Mouse (Mus musculus) spleen, postnatal 4 days (tissue): ENCODE results near the gene Fryl.
A peak's percentile ranks its signal among the peaks of the same experiment; 100 is the strongest.

ENCODE experiments used
- DNase-seq, 2 experiments: peaks; one replicate each; pipeline ENCODE4 v3.0.0; 2022; ENCODE audit warnings: low spot score in 2 of 2

The Fryl gene

DNA sequence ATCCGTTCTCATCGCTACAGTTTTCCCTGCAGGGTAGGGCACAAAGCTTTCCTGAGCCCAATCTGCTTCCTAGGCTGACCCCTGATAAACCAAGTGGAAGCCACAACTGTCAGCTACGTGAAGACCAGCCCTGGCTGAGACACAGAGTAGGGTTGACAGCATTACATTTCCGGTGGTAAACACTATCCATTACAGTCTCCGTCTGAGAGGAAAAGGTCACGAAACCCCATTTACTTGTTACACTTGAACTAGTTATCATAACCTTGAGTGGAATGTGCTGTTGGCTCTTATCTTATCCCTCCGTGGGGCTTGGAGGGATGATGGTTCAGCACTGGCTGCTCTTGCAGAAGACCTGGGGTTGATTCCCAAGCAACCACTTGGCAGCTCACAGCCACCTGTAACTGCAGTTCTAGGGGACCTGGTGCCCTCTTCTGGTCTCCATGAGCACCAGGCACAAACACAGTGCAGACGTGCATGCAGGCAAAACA is 62.3 kb downstream of the Fryl start:
- DNase-seq = peak in 1 of 2 experiments; percentile 52

DNA sequence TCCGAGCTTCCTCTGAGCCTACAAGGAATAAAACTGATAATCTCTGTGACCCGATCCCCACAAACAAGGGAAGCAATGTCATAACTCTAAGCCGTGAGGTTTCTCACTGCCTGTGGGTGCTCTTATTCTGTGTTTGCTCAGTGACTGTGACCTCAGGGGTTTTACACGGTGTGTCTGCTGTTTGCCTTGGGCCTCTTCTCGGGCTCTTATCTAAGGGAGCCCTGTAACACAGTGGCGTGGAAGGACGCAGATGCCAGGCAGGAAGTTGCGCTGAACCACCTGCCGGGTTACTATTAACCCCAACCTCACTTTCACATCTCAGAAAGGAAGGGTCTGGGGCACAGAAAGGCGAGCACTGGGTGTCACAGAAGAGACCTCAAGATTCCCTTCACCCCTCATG is 62.8 kb downstream of the Fryl start:
- DNase-seq = peak; percentile 66 to 80

DNA sequence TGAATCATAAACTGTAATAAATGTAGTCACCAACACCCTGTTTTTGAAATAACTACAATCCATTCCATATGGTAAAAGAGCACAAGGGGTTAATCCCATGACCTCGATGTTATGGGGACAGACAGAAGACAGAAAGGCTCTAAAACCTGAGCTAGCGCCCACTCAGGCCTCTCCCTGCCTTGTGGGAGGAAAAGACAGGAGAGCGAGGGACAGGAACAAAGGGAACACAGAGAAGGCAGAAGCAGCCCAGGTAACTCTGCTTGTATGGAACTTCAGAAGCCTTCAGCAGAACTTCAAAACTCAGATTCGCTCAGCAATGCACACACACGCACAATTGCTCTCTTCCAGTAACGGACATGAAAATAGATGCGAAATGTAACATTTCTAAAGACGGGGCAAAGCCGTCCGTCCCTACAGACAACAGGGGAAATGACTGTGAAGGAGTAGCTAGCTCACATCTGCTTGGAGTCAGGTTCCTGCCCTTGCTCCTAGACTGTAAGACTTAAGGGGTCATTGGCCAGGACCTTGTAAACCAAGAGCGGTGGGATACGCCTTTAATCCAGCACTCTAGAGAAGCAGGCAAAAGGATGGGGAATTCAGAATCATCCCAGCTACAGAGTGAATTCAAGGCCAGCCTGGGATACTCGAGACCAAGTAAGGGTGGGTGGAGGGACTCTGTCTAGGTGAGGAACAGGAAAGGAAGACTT is 63.4 kb downstream of the Fryl start:
- no peak for DNase-seq

DNA sequence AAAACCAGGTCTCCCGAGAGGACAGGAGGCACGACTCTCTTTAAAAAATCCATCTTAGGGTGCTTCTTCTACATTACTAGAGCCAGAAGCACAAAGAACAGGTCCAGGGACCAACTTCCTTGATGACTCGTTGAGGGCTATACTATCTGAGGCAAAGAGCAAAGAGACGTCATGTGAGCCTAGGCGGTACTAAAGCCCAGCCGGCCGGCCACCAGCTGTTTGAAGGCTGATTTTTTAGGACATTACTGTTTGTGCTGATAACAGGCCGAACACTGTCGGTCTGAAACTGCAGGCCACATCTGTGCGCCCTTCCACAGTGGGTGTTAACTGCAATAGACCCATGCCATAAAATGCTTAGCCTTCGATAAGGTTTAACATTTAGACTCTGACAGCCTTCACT is 64.7 kb downstream of the Fryl start:
- DNase-seq = peak; percentile 79 to 83

DNA sequence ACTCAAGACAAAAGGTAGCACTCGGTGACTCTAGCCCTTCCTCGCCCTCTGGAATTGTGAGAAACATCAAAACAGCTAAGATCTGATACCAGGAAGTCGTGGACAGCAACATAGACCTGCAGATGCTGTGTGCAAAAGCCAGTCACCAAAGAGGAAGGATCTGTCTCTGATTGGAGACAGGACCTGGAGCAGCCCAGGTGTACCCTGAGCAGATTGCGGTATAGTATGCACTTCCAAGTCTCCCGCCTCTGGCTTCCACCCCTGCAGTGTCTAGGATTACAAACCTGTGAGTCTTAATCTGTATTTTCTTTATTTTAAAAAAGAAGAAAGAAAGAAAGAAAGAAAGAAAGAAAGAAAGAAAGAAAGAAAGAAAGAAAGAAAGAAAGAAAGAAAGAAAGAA is 66.3 kb downstream of the Fryl start:
- DNase-seq = no peak

DNA sequence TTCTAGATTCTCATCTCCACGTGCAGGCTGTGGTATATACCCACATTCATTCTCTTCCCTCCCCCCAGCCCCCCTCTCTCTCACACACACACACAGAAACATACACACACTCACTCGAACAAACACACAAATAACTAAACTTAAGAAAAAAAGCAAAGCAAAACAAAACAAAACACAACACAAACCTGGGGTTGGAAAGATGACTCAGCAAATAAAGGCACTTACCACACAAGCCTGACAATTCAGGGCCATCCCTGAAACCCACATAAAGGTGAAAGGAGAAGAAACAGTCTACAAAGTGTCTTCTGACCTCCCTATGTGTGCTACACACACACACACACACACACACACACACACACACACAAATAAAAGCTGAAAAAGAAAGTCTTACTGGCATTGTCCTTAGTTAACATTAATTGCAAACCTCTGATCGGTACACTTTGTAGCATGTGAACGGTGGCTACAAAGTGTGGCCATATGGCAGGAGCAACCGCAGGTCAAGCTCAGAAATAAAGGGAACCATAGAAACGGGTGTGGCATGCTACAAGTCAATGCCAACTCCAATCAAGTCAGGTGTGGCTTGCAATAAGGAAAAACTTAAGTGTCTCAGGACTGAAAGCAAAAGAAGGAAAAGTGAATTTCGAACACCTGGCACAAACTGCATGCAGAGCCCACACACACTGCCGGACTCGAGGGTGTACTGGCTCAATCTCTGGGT is 66.8 kb downstream of the Fryl start:
- DNase-seq = no peak

DNA sequence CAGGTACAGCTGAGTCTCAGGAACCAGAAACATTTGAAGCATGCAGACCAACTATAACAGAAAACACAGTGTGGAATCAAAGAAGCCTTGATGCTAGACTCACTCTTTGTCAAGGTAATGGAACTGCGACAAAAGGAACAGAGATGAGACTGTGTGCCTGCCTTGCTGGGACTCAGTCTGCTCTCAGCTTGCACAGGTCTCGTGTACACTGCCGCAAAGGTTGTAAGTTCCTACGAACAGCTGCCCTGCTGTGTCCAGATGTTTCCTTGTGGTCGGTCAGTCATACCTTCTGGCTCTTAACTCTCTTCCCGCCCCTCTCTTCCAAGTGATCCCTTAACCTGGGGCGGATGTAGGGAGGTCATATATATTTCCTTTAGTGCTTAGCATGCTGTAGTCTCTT is 67.8 kb downstream of the Fryl start:
- DNase-seq = no peak

DNA sequence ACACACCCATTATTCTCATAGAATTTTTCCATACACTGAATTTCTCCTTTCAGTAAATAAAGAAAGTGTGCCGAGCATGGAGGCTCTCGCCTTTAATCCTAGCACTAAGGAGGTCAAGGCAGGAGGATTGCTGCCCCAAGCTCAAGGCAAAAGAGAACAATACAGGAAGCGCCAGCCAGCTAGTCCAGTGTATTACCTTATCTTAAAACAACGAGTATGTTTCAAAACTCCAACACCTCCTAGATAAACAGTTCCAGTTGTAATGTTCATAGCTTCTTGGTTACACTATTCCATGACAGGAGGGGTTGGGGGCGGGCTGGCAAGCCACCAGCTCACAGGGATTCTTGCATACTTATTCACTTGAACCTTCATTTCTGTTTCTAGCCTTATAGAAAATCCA is 68.3 kb downstream of the Fryl start:
- no peak for DNase-seq

DNA sequence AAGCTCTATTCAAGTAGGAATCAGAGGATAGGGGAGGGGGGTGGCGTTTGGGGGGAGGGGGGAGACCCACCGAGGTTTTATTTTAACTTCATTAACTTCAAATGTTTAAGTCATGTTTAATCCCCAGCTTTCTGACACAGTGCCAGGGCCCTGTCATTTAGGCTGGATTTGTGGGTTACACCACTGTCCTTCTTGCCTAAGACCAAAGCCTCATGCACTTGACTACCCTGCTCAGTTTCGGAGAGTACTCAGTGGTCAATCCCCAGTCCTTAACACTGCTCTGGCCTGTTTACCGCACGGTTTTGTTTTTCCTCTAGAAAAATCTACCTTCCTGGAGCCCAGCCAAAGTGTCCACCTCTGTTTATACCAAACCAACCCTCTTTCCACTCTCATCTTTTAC is 69.5 kb downstream of the Fryl start:
- no peak for DNase-seq

DNA sequence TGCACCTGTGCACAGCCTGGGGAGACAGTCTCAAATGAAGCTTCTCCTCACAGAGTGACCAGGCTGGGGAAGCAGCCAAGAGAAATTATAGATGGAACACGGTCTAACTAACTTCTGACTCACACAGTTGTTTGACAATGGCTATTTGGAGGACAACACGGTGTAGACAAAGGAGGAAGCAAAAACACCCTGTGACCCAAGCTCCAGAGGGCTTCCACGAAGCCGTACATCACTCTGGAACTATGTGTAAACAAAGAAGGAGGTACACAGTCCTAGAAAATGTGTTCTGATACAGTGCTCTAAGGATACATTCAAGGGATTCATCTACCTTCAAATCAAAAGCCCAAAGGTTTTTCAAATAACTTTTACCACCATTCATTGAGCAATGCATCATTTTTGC is 71.0 kb downstream of the Fryl start:
- DNase-seq = no peak

DNA sequence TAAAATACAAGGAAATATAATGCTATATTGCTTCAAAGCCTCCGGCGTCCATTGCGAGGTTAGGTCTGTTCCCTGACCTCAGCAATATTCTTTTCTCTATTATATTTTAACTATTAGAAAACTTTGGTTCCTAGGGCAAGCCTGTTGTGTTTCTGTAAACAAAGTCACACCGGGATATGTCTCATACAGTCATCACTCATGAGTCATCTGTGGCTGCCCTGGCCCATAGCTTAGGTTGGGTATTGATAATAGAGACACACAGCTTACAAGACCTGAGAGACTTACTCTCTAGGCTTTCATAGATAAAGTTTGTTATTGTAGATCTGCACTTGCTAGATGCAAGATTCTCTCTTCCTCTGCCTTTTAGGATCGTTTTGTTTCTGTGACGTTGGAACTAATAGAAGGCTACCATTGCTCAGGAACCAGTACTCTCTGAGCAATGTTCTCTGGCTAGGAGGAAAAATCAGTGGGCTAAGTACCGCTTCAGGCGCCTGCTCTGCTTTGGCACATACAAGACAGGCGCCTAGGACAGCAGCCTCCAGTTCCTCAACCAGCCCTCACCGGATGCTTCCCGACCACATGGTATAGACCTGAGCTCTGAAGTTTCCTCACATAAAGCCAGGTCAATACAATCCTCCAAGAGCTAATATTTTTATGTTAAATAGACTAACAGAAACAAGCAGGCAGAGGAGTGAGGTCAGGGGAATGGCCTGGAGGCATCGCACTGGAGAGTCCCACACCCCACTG is 73.5 kb downstream of the Fryl start:
- DNase-seq = no peak

DNA sequence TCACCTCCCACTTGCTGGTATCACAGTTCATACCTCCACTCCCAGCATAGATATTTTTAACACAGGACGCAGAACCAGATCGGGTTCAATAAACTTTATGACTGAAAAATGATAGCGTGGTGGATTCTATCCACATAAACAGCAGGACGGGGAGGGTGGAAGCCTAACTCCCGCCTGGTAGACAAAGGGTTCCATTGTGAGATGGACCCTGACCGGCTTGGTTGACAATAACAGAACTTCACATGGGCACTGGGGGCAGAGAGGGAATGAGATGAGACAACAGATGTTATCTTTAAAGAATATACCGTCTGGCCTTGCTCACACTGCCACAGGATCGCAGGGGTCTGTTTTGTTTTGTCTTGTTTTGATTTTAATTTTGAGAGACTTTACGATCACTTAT is 74.2 kb downstream of the Fryl start:
- no peak for DNase-seq

DNA sequence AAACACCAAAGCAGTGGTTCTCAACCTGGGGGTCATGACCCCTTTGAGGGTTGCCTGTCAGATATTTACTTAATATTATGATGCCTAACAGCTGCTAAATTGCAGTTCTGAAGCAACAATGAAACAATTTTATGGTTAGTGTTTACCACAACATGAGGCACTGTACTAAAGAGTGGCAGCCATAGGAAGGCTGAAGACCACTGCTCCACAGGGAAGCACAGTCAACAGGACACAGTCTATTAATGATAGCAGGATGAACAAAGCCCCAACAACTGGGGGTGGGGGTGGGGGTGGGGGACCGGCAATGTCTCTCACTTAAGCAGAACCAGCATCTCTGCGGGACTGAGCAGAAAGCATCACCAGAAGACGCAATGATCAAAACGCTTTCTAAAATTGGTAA is 80.1 kb downstream of the Fryl start:
- DNase-seq = no peak

DNA sequence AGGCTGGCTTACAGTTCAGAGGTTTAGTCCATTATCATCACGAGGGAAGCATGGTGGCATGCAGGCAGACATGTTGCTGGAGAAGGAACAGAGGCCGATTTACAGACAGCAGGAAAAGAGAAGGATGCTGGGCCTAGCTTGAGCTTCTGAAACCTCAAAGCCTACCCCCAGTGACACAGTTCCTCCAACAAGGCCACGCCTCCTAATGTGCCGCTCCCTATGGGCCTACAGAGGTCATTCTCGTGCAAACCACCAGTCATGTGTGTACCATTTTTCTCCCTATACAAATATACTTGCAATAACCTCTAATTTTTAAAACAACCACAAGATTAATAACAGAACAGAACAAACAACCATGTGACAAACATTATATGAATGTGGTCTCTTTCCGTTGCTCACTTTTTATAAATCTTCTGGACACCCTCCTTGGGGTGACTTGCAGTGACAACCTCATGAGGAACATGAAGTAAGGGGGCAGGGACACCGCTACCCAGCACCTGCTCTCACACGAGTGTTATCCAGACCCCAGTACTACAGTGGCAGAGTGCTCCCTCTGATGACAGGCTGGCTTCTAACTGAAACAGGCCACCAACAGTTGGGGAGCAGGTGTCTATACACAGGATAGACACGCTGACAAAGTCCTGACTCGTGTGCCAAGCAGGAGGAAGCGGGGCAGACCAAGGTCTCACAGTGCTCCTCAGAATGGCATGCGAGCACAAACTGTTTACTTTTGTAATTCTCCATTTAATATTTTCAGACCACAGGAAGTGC is 80.9 kb downstream of the Fryl start:
- DNase-seq = no peak

DNA sequence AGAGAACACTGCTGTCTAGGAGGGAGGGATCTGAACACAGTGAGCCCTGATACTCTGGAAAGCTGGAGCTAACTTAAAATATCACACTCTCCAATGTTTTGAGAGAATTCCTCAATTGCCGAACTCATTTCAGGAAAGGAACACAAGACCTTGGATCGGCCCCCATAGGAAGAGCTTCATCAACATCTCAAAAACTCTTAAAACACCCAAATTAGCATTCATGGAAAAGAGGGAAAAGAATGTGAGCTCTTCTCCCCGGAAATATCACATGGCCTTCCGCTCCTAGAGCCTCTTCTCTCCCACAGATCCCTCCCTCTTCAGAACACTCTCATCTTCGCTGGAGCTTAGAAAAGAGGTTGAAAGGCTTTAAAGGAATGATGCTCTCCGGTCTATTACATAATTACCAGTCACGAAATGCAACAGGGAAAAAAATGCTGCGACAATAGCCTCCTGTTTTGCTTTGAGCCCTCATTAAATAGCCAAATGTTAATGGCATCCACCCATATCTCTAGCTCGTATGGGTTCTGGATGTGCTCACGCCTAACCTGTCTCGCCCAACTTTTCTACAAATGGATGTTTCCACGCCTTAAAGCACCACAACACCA is 84.4 kb downstream of the Fryl start:
- DNase-seq = no peak

DNA sequence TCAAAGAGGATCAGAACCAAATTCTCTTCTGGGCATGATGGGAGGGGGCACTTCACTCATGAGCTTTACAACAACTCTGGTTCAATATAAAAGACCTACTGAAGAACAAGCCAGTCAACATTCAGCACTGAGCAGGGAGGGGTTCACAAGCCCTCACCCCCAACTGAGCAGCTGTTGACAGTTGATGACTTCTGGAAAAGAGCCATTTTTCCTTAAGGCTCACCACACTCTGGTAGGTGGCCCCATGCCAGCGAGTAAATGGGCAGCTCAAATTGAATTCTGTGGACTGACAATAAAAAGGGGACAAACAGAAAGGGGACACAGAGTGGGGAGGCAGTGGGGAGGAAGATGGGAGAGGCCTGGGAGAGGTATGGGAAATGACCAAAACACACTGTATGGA is 85.2 kb downstream of the Fryl start:
- no peak for DNase-seq

DNA sequence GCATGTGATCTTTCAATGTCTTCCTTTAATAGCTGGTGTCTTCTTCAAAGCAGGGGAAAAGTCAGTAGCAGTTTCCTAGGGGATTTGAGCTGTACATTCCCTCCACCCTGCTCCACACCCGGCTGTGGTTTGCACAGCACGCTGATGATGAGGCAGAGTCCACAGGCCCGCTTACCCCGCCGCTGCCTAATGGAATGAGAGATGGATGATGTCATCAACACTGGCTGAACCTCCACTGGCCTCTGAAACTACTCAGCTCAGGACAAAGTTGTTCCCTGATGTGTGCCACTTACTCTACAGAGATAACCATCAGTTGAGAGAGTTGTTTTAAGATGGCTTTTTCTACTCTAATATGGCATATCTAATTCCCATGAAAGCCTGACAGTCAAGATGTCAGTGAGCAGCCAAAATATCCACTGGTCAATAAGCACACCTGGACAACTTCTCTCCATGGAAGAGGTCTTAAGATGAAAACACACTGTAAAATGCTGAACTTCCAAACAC is 87.6 kb downstream of the Fryl start:
- no peak for DNase-seq

DNA sequence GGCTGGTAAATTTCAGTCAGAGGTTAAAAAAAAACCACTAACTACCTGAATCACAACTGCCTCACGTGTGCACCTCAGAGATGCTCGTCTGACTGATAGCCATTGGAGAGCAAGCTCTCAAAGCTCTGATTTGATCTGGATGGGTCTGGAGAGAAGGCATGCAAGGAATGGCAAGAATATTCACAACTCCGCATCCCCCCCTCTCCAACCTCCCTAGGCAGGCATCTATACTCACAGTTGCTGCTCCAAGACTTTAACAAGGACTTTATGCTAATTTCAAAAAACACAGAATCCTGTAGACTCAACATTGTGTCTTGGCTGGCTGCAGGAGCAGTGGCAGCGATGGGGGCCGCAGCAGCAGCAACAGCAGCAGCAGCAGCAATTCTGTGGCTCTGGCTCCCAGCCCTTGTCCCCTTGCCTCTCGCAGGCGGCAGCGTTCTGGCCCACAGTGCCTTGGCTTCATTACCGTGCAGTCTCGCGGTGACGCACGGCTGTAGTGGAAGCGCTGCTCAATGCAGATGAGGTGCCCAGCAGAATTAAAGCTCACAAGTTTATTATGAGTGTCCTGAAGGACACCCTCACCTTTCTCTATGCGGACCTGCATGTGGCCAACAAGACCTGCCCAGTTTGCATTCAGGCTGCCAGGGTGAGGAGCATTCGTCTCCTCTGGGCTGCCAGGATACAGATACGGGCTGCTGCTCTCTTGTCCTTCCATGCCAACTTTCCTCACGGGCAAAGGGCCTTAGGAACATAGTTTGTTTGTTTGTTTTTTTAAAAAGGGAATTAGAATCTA is 88.2 kb downstream of the Fryl start:
- DNase-seq = no peak

DNA sequence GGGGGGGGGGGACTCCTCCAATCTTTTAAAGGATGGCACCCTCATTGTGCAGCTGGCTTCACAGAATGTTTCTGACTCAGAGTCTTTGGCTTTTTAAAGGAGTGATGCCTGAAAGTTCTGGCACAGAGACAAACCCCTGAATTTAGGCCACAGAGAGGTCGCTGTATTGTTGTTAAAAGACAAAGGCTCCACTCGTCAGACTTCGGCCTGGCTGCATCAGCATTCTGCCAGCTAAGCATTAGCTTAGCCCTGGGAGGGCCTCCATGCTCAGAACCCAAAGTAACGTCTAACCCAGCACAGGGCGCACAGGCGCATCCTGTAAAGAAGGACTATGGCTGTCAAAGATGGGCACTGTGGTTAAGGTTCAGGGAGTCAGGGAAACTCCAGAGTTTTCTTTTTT is 92.4 kb downstream of the Fryl start:
- DNase-seq = no peak

DNA sequence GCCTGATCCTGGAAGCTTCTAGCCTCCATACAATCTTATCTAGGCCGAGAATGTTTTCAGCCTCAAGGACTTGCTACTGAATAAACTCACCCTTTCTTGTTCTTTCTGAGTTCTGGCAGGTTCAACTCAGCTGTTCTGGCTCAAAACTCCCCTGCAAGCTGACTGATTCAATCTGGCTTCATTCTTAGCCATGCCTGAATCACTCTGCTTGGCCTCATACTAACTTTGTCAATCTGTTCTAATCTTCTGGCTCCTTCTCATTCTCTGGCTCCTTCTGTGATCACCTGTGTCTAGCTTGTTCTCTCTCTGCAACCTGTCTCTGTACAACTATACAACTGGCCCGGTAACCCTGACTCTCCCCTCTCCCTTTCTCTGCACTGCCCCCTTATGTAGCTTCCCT is 93.9 kb downstream of the Fryl start:
- no peak for DNase-seq

DNA sequence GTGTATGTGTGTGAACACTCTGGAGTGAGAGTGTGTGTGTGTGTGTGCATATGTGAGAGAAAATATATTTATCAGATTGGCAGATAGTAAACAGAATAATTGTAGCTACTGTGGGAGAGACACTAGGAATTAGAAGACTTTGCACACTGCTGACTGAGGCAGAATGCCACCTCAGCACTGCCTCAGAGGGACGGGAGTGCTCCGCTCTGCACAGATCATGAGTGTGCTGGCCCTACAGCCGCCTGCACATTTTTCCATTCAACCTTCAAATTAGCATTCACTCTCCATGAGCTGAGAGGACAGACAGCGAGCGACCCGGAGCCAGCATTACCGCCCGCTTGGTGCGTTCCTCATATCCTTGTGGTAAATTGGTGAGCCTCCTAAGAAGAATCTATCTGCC is 96.0 kb downstream of the Fryl start:
- no peak for DNase-seq
